Mouse (Mus musculus) brain, embryonic 14.5 days (tissue): Measurements from ENCODE around the gene Baz2a.

Experiments
- CTCF ChIP-seq: fragments of 200-500 bp; IDR thresholded peaks from 2 replicates; pipeline ENCODE4 v1.5.1; 2012; ENCODE audit warnings: inconsistent platforms, mild to moderate bottlenecking, moderate library complexity, borderline replicate concordance; ENCODE audit not compliant: insufficient read depth, insufficient read length; ENCODE audit errors: extremely low read depth
- POLR2A ChIP-seq: fragments of 200-500 bp; IDR thresholded peaks from 2 replicates; pipeline ENCODE4 v1.6.1; 2012; ENCODE audit warnings: mild to moderate bottlenecking, inconsistent platforms, borderline replicate concordance; ENCODE audit not compliant: poor library complexity, insufficient read depth, insufficient read length, severe bottlenecking; ENCODE audit errors: extremely low read depth

DNA sequence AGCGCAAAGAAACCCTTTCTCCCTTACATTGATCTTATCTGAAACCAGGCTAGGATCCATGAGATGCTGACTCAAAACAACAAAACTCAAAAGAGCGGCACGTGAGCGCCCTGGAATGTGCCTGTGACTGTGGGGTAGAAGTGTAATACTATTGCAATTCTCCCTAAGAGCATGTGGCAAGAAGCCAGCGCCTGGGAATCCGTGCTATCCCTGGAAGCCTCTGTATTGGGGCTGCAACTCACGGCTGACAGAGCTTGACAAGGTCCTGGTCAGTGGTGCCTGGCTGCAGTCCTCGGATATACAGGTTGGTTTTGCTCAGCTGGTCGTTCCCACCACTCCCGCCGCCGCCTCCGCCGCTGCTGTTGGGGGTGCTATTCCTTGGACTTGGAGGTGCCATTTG is 59.6 kb downstream of the Baz2a start:
- no peak for TF ChIP-seq CTCF
- TF ChIP-seq POLR2A = no peak
